Mouse (Mus musculus): ENCODE data around the gene Rbms1. TPM values are rescaled to one million over a fixed set of nuclear protein-coding genes. Genes with fewer than 3 reads are reported as not detected.

The Rbms1 gene
- polyA plus RNA-seq, 1 experiment: 42.9 TPM

- H3ac ChIP-seq (ENCODE audit: control insufficient read depth, insufficient read length, low read depth): no peak overlapping the region
- H3K36me3 ChIP-seq (ENCODE audit: control insufficient read depth, insufficient read depth): no peaks in the 10 kb centered on the region
- H3K79me3 ChIP-seq (ENCODE audit: low read depth): no peaks in the 10 kb centered on the region
- no peaks in the 10 kb centered on the region for H3K27me3 ChIP-seq (ENCODE audit: control insufficient read depth, insufficient read depth, insufficient read length)
- TF ChIP-seq MAX (IDR thresholded peaks at IDR 0.05): no peak
- no peak overlapping the region for H3K4me3 ChIP-seq (ENCODE audit: insufficient read depth, poor library complexity, severe bottlenecking)
- H3K79me2 ChIP-seq (ENCODE audit: control insufficient read depth, insufficient read depth): no peaks in the 10 kb centered on the region
Measured at GRCm38 (mm10) chr2:60739389-60740137, 223.4 kb downstream of the Rbms1 start.

- Histone ChIP-seq H3K27me3 (ENCODE audit: control insufficient read depth, insufficient read depth, insufficient read length) (no peaks in the 10 kb centered on the region), H3K79me3 (ENCODE audit: low read depth) (no peaks in the 10 kb centered on the region), H3K36me3 (ENCODE audit: control insufficient read depth, insufficient read depth) (no peaks in the 10 kb centered on the region), H3ac (ENCODE audit: control insufficient read depth, insufficient read length, low read depth) (no peak overlapping the region), H3K79me2 (ENCODE audit: control insufficient read depth, insufficient read depth) (no peaks in the 10 kb centered on the region), H3K4me3 (ENCODE audit: insufficient read depth, poor library complexity, severe bottlenecking) (no peak overlapping the region)
- no peak for TF ChIP-seq FOSL1 (IDR thresholded peaks at IDR 0.05; ENCODE audit: insufficient read depth, low read length, poor library complexity, severe bottlenecking)
- no peak for TF ChIP-seq CTCF (IDR thresholded peaks at IDR 0.05; ENCODE audit: control insufficient read depth, insufficient read depth, insufficient read length)
- TF ChIP-seq MYOG (IDR thresholded peaks at IDR 0.05; ENCODE audit: control insufficient read depth, extremely low read depth, insufficient read length): no peak
Measured at GRCm38 (mm10) chr2:60730929-60731328, 232.1 kb downstream of the Rbms1 start.

- no peaks in the 10 kb centered on the region for H3K79me3 ChIP-seq (ENCODE audit: low read depth)
- no peak overlapping the region for H3K4me3 ChIP-seq (ENCODE audit: insufficient read depth, poor library complexity, severe bottlenecking)
- no peak overlapping the region for H3ac ChIP-seq (ENCODE audit: control insufficient read depth, insufficient read length, low read depth)
- H3K27me3 ChIP-seq (ENCODE audit: control insufficient read depth, insufficient read depth, insufficient read length): no peaks in the 10 kb centered on the region
- TF ChIP-seq MYOG (IDR thresholded peaks at IDR 0.05; ENCODE audit: control insufficient read depth, extremely low read depth, insufficient read length): no peak
- TF ChIP-seq CTCF (IDR thresholded peaks at IDR 0.05; ENCODE audit: control insufficient read depth, insufficient read depth, insufficient read length): no peak
- TF ChIP-seq USF1 (IDR thresholded peaks at IDR 0.05; ENCODE audit: low read depth): no peak
- TF ChIP-seq CEBPB (IDR thresholded peaks at IDR 0.05; ENCODE audit: low read depth): no peak
- no peak for TF ChIP-seq FOSL1 (IDR thresholded peaks at IDR 0.05; ENCODE audit: insufficient read depth, low read length, poor library complexity, severe bottlenecking)
- TF ChIP-seq MYOD1 (IDR thresholded peaks at IDR 0.05; ENCODE audit: control insufficient read depth, insufficient read length, low read depth): no peak
- TF ChIP-seq MAX (IDR thresholded peaks at IDR 0.05): no peak
- no peaks in the 10 kb centered on the region for H3K36me3 ChIP-seq (ENCODE audit: control insufficient read depth, insufficient read depth)
- H3K79me2 ChIP-seq (ENCODE audit: control insufficient read depth, insufficient read depth): no peaks in the 10 kb centered on the region
Measured at GRCm38 (mm10) chr2:60730024-60730423, 233.0 kb downstream of the Rbms1 start.

GRCm38 (mm10) chr2:60728902-60729585 lies 233.9 kb downstream of the Rbms1 start:
- TF ChIP-seq CEBPB (IDR thresholded peaks at IDR 0.05; ENCODE audit: low read depth) (no peak), MYOD1 (IDR thresholded peaks at IDR 0.05; ENCODE audit: control insufficient read depth, insufficient read length, low read depth) (no peak), FOSL1 (IDR thresholded peaks at IDR 0.05; ENCODE audit: insufficient read depth, low read length, poor library complexity, severe bottlenecking) (no peak), MYOG (IDR thresholded peaks at IDR 0.05; ENCODE audit: control insufficient read depth, extremely low read depth, insufficient read length) (no peak), USF1 (IDR thresholded peaks at IDR 0.05; ENCODE audit: low read depth) (no peak), CTCF (IDR thresholded peaks at IDR 0.05; ENCODE audit: control insufficient read depth, insufficient read depth, insufficient read length) (no peak)
- H3K27me3 ChIP-seq (ENCODE audit: control insufficient read depth, insufficient read depth, insufficient read length): no peaks in the 10 kb centered on the region
- H3K36me3 ChIP-seq (ENCODE audit: control insufficient read depth, insufficient read depth): no peaks in the 10 kb centered on the region

GRCm38 (mm10) chr2:60724660-60725059 lies 238.3 kb downstream of the Rbms1 start:
- Histone ChIP-seq H3ac (ENCODE audit: control insufficient read depth, insufficient read length, low read depth) (no peak overlapping the region), H3K79me3 (ENCODE audit: low read depth) (no peaks in the 10 kb centered on the region), H3K36me3 (ENCODE audit: control insufficient read depth, insufficient read depth) (no peaks in the 10 kb centered on the region)

More at GRCm38 (mm10) chr2:60728902-60729585, 233.9 kb downstream of the Rbms1 start:
- Histone ChIP-seq H3K4me3 (ENCODE audit: insufficient read depth, poor library complexity, severe bottlenecking) (no peak overlapping the region), H3K79me2 (ENCODE audit: control insufficient read depth, insufficient read depth) (no peaks in the 10 kb centered on the region), H3K79me3 (ENCODE audit: low read depth) (no peaks in the 10 kb centered on the region), H3ac (ENCODE audit: control insufficient read depth, insufficient read length, low read depth) (no peak overlapping the region)

More at GRCm38 (mm10) chr2:60724660-60725059, 238.3 kb downstream of the Rbms1 start:
- no peaks in the 10 kb centered on the region for H3K79me2 ChIP-seq (ENCODE audit: control insufficient read depth, insufficient read depth)
- no peaks in the 10 kb centered on the region for H3K27me3 ChIP-seq (ENCODE audit: control insufficient read depth, insufficient read depth, insufficient read length)
- no peak overlapping the region for H3K4me3 ChIP-seq (ENCODE audit: insufficient read depth, poor library complexity, severe bottlenecking)
- TF ChIP-seq USF1 (IDR thresholded peaks at IDR 0.05; ENCODE audit: low read depth) (no peak), CTCF (IDR thresholded peaks at IDR 0.05; ENCODE audit: control insufficient read depth, insufficient read depth, insufficient read length) (no peak), MYOG (IDR thresholded peaks at IDR 0.05; ENCODE audit: control insufficient read depth, extremely low read depth, insufficient read length) (no peak), MYOD1 (IDR thresholded peaks at IDR 0.05; ENCODE audit: control insufficient read depth, insufficient read length, low read depth) (no peak), CEBPB (IDR thresholded peaks at IDR 0.05; ENCODE audit: low read depth) (no peak), MAX (IDR thresholded peaks at IDR 0.05) (no peak), FOSL1 (IDR thresholded peaks at IDR 0.05; ENCODE audit: insufficient read depth, low read length, poor library complexity, severe bottlenecking) (no peak)

Data from C2C12 (cell line).